Mouse (Mus musculus): Measurements from ENCODE around the gene Klf15.

Klf15 gene

GRCm38 (mm10) chr6:90465028-90465640 is 2.8 kb downstream of the Klf15 start:
- DNase-seq, result no peak

- no peak for DNase-seq
Measured at GRCm38 (mm10) chr6:90466079-90466478, 3.7 kb downstream of the Klf15 start.

- no peak for DNase-seq
Measured at GRCm38 (mm10) chr6:90466847-90467410, 4.6 kb downstream of the Klf15 start.

GRCm38 (mm10) chr6:90468216-90468615 is 5.8 kb downstream of the Klf15 start:
- no peak for DNase-seq

GRCm38 (mm10) chr6:90469041-90469440 is 6.7 kb downstream of the Klf15 start:
- no peak for DNase-seq

GRCm38 (mm10) chr6:90470255-90470654 is 7.9 kb downstream of the Klf15 start:
- no peak for DNase-seq

GRCm38 (mm10) chr6:90470947-90471541 is 8.7 kb downstream of the Klf15 start:
- peak; percentile 74 for DNase-seq

- no peak for DNase-seq
Measured at GRCm38 (mm10) chr6:90472079-90472478, 9.7 kb downstream of the Klf15 start.

- DNase-seq, result no peak
Measured at GRCm38 (mm10) chr6:90472697-90473096, 10.3 kb downstream of the Klf15 start.

- no peak for DNase-seq
Measured at GRCm38 (mm10) chr6:90473630-90474360, 11.4 kb downstream of the Klf15 start.

GRCm38 (mm10) chr6:90474361-90474750 is 12.0 kb downstream of the Klf15 start:
- no peak for DNase-seq

- no peak for DNase-seq
Measured at GRCm38 (mm10) chr6:90475176-90475853, 12.9 kb downstream of the Klf15 start.

- no peak for DNase-seq
Measured at GRCm38 (mm10) chr6:90475854-90476212, 13.5 kb downstream of the Klf15 start.

GRCm38 (mm10) chr6:90476941-90477518 is 14.7 kb downstream of the Klf15 start:
- DNase-seq, result peak; percentile 74

- DNase-seq, result no peak
Measured at GRCm38 (mm10) chr6:90484249-90484648, 21.9 kb downstream of the Klf15 start.

GRCm38 (mm10) chr6:90484876-90485275 is 22.5 kb downstream of the Klf15 start:
- DNase-seq, result no peak

- no peak for DNase-seq
Measured at GRCm38 (mm10) chr6:90486176-90486921, 24.0 kb downstream of the Klf15 start, which contains the start of gene Aldh1l1. Gene Aldh1l1 (plus strand): TSS chr6:90486427.

- no peak for DNase-seq
Measured at GRCm38 (mm10) chr6:90487531-90487930, 25.2 kb downstream of the Klf15 start.

- no peak for DNase-seq
Measured at GRCm38 (mm10) chr6:90489532-90489931, 27.2 kb downstream of the Klf15 start.

GRCm38 (mm10) chr6:90490976-90491375 is 28.6 kb downstream of the Klf15 start:
- DNase-seq, result no peak

GRCm38 (mm10) chr6:90491956-90492744 is 29.8 kb downstream of the Klf15 start:
- no peak for DNase-seq
